Comparison of ENCODE assay signal across 9 mouse cellular contexts in genomic region chr17:13669206-13669605, GRCm38 (mm10).
A peak's percentile ranks its signal among the peaks of the same experiment; 100 is the strongest.
DNase-seq lines count a peak whose midpoint lies in the region; ATAC-seq and TF ChIP-seq lines count a peak whose summit lies in the region.
"Had no signal": no experiment of that assay in that cellular context is flagged by ENCODE, and none has a peak within 500 bp of the region (broad histone marks: within the 10 kb centered on the region; RNA-seq: fewer than 3 reads in every experiment).

No protein-coding gene starts in this region.

- ATAC-seq in frontal cortex, adult (ENCODE audit: low TSS enrichment): peak; percentile 34; the same call in 1 of the 2 replicates

- no peak for TF ChIP-seq POLR2A in myocyte (IDR thresholded peaks at IDR 0.05; ENCODE audit: insufficient read length, low read depth)

- peak overlapping the region; percentile 37 for H3K4me3 ChIP-seq in forebrain, embryonic 10.5 days
- H3K4me3 ChIP-seq in myocyte: peak overlapping the region; percentile 5
- H3K4me3 ChIP-seq: limb, embryonic 15.5 days had no signal

- no peaks in the 10 kb centered on the region for H3K79me2 ChIP-seq in myocyte (ENCODE audit: control insufficient read depth, insufficient read depth)

- peak overlapping the region; percentile 83 for H3K4me2 ChIP-seq in myocyte (ENCODE audit: low read depth)

- peak overlapping the region; percentile 95 for H3K27ac ChIP-seq in forebrain, embryonic 10.5 days

- H3ac ChIP-seq in myocyte (ENCODE audit: control insufficient read depth, insufficient read length): no peak overlapping the region

- H3K27me3 ChIP-seq in forebrain, embryonic 10.5 days (ENCODE audit: poor library complexity, severe bottlenecking): no peaks in the 10 kb centered on the region
- H3K27me3 ChIP-seq in myocyte (ENCODE audit: control insufficient read depth, insufficient read depth, insufficient read length): no peaks in the 10 kb centered on the region
- H3K27me3 ChIP-seq: limb, embryonic 15.5 days had no signal

- H3K9me3 ChIP-seq in forebrain, embryonic 10.5 days: no peaks in the 10 kb centered on the region
- H3K9me3 ChIP-seq: limb, embryonic 15.5 days had no signal

- no peaks in the 10 kb centered on the region for H3K36me3 ChIP-seq in forebrain, embryonic 10.5 days (replicated peaks)
- H3K36me3 ChIP-seq in myocyte (ENCODE audit: control insufficient read depth, insufficient read depth): no peaks in the 10 kb centered on the region
- H3K36me3 ChIP-seq: limb, embryonic 15.5 days had no signal

- no peak for DNase-seq in frontal cortex, postnatal 14 days (ENCODE audit: low spot score in 2 of 2)
- DNase-seq in 3134 (ENCODE audit: extremely low read depth, insufficient read length, low spot score): peak; percentile 80
- DNase-seq in forebrain, embryonic 10.5 days (ENCODE audit: extremely low spot score, low spot score): peak; percentile 28
- DNase-seq in kidney, postnatal 36 days: peak; percentile 50 to 72
- no peak for DNase-seq in spleen, adult 12 weeks (ENCODE audit: low spot score)
- no peak for DNase-seq in ovary, postnatal 14 days (ENCODE audit: low spot score)

- peaks cover 72% of the 10 kb centered on the region for H3K4me1 ChIP-seq in forebrain, embryonic 10.5 days

- 21% methylated on average over 8 of the region's 8 CpGs for WGBS in forebrain, embryonic 10.5 days

TF ChIP-seq in myocyte, 11 proteins besides CTCF, POLR2A, EP300 and RAD21:
- no peak for TF ChIP-seq CEBPB (IDR thresholded peaks at IDR 0.05; ENCODE audit: insufficient read depth, poor library complexity, severe bottlenecking)
- peak in 1 of 3 experiments; percentile 38 for TF ChIP-seq MYOD1 (IDR thresholded peaks at IDR 0.05; ENCODE audit: control insufficient read depth in 1 of 3, insufficient read length in 2 of 3, low read depth in 2 of 3)
- no peak for TF ChIP-seq TCF12 (IDR thresholded peaks at IDR 0.05; ENCODE audit: insufficient read depth, poor library complexity, severe bottlenecking)
- TF ChIP-seq E2F4 (IDR thresholded peaks at IDR 0.05; ENCODE audit: insufficient read depth): no peak
- no peak for TF ChIP-seq REST (IDR thresholded peaks at IDR 0.05; ENCODE audit: insufficient read depth, insufficient read length)
- peak in 1 of 3 experiments; percentile 57 for TF ChIP-seq MYOG (IDR thresholded peaks at IDR 0.05; ENCODE audit: control insufficient read depth in 1 of 3, insufficient read depth in 1 of 3, insufficient read length in 2 of 3, low read depth in 2 of 3)

Comparison
In these comparisons a context has a peak if more than half of its experiments do, and no peak if none do; other contexts are left out.
1. DNase-seq: peak in 3134 (single experiment), forebrain, embryonic 10.5 days (single experiment) and kidney, postnatal 36 days (2 of 2); none in frontal cortex, postnatal 14 days (0 of 2), spleen, adult 12 weeks (single experiment) and ovary, postnatal 14 days (single experiment).